Mouse (Mus musculus): Measurements from ENCODE around the gene Ppp4r3a. TPM values are rescaled to one million over a fixed set of nuclear protein-coding genes. Genes with fewer than 3 reads are reported as not detected.

Ppp4r3a gene
- polyA plus RNA-seq, 1 experiment from 2014 or later: 59.9 TPM

DNA sequence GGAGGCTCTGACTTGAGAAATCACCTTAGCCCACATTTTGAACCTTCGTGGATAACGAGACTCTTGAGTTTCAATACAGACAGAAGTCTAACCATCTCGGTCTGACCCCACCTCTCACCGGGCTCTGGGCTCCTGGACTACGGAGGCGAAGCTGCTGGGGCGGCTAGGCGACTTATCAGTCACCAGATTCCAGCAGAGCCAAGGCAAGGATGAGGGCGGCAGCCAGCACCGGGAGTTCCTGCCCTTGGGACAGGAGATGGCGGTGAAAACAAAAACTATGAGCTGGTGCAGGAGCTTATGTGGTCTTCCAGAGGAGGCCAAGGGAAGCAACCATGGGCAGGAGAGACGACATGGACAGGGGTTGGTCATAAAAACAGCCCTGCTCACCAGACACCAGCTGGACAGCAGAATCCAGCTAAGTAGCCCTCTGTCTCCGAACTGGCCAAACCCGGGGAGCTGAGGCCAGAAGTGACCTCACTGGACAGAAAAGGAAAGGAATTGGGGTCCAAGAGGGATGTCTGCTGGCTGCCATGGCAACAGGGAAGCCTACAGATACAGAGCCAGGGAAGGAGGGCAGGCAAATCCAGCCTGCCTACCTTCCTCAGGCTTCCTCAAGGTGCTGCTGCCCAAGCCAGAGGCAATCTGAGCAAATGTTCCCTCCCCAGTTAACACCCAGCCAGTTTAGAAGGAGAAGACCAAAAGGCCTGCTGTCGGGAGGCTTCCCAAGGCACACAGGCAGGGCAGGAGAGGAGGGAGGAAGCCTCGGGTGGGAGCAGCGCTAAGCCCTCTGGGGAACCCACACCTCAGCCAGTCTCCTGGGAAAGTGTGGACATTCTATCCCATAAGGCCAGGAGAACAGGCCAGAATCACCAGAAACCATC lies 71.1 kb downstream of the Ppp4r3a start:
- no peak overlapping the region for H3K9ac ChIP-seq (ENCODE audit: low read depth, low read length)
- ATAC-seq (ENCODE audit: low FRiP score) (no peak), DNase-seq (ENCODE audit: low spot score) (no peak)
- 38% methylated on average over 17 of the region's 17 CpGs for WGBS
- no peaks in the 10 kb centered on the region for H3K9me3 ChIP-seq (ENCODE audit: control insufficient read depth, low read length)
- H3K27me3 ChIP-seq (ENCODE audit: control insufficient read depth, insufficient read depth, low read length): no peaks in the 10 kb centered on the region
- no peaks in the 10 kb centered on the region for H3K36me3 ChIP-seq (ENCODE audit: control insufficient read depth, insufficient read depth, low read length)
- H3K4me1 ChIP-seq (replicated peaks; ENCODE audit: control insufficient read depth, insufficient read depth, low read length): peaks cover 14% of the 10 kb centered on the region
- no peak overlapping the region for H3K27ac ChIP-seq (ENCODE audit: low read depth, low read length)
- H3K4me3 ChIP-seq (ENCODE audit: low read depth, low read length): no peak overlapping the region
- H3K4me2 ChIP-seq (replicated peaks; ENCODE audit: low read depth, low read length): no peak overlapping the region

DNA sequence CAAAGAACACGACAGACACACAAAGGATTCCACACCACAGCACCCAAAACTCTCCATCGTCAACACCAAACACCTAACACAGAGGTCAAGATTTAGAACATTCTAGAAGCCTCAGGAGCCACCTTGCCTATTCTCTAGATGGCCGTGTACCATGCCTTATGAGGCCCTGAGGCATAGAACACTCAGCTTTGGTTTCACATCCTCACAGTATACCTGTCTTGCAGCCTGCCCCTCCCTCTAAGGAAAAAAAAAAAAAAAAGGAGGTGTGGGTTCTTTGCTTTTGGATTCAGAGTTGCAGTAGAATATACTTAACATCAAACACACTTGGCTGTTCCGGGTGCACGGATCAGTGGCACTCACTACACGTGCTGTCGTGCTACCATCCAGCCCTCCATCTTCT lies 72.5 kb downstream of the Ppp4r3a start:
- no peak for ATAC-seq (ENCODE audit: low FRiP score)
- WGBS: 88% methylated on average over 7 of the region's 7 CpGs
- H3K27me3 ChIP-seq (ENCODE audit: control insufficient read depth, insufficient read depth, low read length): no peaks in the 10 kb centered on the region
- no peaks in the 10 kb centered on the region for H3K36me3 ChIP-seq (ENCODE audit: control insufficient read depth, insufficient read depth, low read length)
- no peak overlapping the region for H3K9ac ChIP-seq (ENCODE audit: low read depth, low read length)
- no peak overlapping the region for H3K4me3 ChIP-seq (ENCODE audit: low read depth, low read length)
- H3K4me1 ChIP-seq (replicated peaks; ENCODE audit: control insufficient read depth, insufficient read depth, low read length): peaks cover 14% of the 10 kb centered on the region
- H3K9me3 ChIP-seq (ENCODE audit: control insufficient read depth, low read length): no peaks in the 10 kb centered on the region
- no peak overlapping the region for H3K27ac ChIP-seq (ENCODE audit: low read depth, low read length)
- no peak overlapping the region for H3K4me2 ChIP-seq (replicated peaks; ENCODE audit: low read depth, low read length)
- DNase-seq (ENCODE audit: low spot score): no peak

DNA sequence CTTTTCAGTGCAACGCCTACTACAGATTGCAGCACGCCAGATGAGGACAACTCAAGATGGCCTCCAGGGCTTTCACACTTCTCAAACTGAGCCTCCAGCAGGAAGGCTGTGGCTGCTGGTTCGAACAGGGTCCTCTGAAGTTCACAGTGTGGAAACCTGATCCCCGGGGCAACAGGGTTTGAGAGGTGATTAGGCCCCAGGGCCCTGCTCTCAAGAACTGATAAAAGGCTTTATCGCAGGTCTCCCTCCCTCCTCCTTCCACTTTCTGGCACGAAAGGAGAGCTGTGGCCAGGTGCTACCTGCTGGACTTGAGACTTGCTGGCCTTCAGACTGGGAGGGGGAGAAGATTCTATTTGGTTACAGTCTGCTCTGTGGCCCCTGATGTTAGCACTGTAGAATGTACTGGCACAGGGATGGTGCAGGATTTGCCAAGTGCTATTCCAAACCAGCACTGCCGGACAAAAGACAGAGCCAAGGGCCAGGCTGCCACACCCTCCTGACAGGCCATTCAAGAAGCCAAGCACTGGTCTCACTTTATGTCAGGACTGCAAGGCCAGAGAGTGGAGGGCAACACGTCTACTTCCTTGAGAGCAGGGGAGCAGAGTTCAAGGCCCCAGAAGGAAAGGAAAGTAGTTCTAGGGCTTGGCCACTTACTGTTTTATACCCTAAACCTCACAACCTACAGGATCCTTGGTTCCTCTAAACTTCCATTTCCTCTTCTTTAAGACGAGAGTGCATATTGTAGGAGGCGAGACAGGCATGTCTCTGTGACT lies 73.2 kb downstream of the Ppp4r3a start:
- no peak overlapping the region for H3K9ac ChIP-seq (ENCODE audit: low read depth, low read length)
- DNase-seq (ENCODE audit: low spot score) (no peak), ATAC-seq (ENCODE audit: low FRiP score) (no peak)
- H3K4me2 ChIP-seq (replicated peaks; ENCODE audit: low read depth, low read length): no peak overlapping the region
- H3K27me3 ChIP-seq (ENCODE audit: control insufficient read depth, insufficient read depth, low read length): no peaks in the 10 kb centered on the region
- no peak overlapping the region for H3K27ac ChIP-seq (ENCODE audit: low read depth, low read length)
- no peaks in the 10 kb centered on the region for H3K36me3 ChIP-seq (ENCODE audit: control insufficient read depth, insufficient read depth, low read length)
- H3K4me1 ChIP-seq (replicated peaks; ENCODE audit: control insufficient read depth, insufficient read depth, low read length): peaks cover 14% of the 10 kb centered on the region
- H3K9me3 ChIP-seq (ENCODE audit: control insufficient read depth, low read length): no peaks in the 10 kb centered on the region
- WGBS: 65% methylated on average over 10 of the region's 10 CpGs
- no peak overlapping the region for H3K4me3 ChIP-seq (ENCODE audit: low read depth, low read length)

DNA sequence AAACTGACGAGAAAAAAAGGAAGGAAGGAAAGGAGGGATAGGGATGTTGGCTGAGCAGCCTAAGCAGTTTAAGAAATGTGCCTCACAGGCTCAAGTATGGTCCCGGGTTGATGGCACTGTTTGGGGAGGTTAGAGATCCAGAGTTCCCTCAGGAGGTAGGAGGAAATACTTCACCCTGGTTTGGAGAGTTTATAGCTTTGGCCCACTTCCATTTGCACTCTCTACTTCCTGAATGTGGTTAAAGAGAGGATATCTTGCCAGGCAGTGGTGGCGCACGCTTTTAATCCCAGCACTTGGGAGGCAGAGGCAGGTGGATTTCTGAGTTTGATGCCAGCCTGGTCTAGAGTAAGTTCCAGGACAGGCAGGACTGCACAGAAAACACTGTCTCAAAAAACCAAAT lies 74.3 kb downstream of the Ppp4r3a start:
- no peaks in the 10 kb centered on the region for H3K27me3 ChIP-seq (ENCODE audit: control insufficient read depth, insufficient read depth, low read length)
- H3K4me1 ChIP-seq (replicated peaks; ENCODE audit: control insufficient read depth, insufficient read depth, low read length): peaks cover 17% of the 10 kb centered on the region
- DNase-seq (ENCODE audit: low spot score): no peak
- H3K27ac ChIP-seq (ENCODE audit: low read depth, low read length): no peak overlapping the region
- WGBS: 84% methylated on average over 4 of the region's 4 CpGs
- no peaks in the 10 kb centered on the region for H3K36me3 ChIP-seq (ENCODE audit: control insufficient read depth, insufficient read depth, low read length)
- H3K9ac ChIP-seq (ENCODE audit: low read depth, low read length): no peak overlapping the region
- no peak overlapping the region for H3K4me3 ChIP-seq (ENCODE audit: low read depth, low read length)
- no peaks in the 10 kb centered on the region for H3K9me3 ChIP-seq (ENCODE audit: control insufficient read depth, low read length)
- no peak for ATAC-seq (ENCODE audit: low FRiP score)
- no peak overlapping the region for H3K4me2 ChIP-seq (replicated peaks; ENCODE audit: low read depth, low read length)

DNA sequence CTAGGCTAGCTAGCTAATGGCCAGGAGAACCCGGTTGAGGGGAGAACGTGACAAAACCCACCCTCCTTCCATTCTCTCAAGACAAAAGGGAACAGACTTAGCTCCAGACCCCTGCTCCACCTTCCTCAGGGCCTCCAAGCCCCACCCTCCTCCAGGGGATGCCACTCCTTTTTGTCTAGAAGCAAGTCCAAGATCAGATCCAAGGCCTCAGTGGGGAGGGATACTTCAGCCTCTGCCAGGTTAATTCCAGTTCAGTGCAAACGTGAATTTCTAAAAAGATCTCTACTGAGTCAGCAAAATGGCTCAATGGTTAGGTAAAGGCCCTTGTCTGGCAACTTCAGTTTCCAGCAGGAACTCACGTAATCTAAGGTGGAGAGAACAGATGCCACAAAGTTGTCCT lies 74.9 kb downstream of the Ppp4r3a start:
- 27% methylated on average over 4 of the region's 4 CpGs for WGBS
- Histone ChIP-seq H3K27ac (ENCODE audit: low read depth, low read length) (no peak overlapping the region), H3K4me3 (ENCODE audit: low read depth, low read length) (no peak overlapping the region), H3K27me3 (ENCODE audit: control insufficient read depth, insufficient read depth, low read length) (no peaks in the 10 kb centered on the region), H3K4me2 (replicated peaks; ENCODE audit: low read depth, low read length) (no peak overlapping the region), H3K4me1 (replicated peaks; ENCODE audit: control insufficient read depth, insufficient read depth, low read length) (peaks cover 18% of the 10 kb centered on the region), H3K9me3 (ENCODE audit: control insufficient read depth, low read length) (no peaks in the 10 kb centered on the region), H3K36me3 (ENCODE audit: control insufficient read depth, insufficient read depth, low read length) (no peaks in the 10 kb centered on the region), H3K9ac (ENCODE audit: low read depth, low read length) (no peak overlapping the region)
- no peak for DNase-seq (ENCODE audit: low spot score)
- ATAC-seq (ENCODE audit: low FRiP score): no peak

DNA sequence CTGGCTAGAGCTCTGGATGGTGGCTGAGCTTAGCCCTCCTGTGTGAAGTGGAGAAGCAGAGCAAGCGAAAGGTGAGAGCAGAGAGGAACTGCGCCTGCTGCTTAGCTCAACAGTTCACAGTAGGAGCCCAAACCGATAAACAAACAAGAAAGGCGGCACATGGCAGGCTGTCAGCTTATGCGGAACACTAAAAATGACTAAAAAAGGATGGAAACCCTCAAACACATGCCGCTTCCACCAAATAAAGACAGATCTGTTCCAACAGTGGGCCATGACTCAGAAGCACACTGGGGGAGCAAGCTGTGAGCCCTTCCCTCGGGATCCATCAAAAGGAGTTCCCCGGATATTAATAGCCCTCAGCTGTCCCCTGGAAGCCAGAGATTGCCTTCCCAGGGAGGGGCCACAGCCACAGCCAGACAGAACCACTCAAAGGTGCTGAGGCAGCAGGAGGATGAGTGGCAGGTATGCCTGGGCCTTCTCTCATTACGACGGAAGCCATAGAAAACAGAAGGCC lies 75.5 kb downstream of the Ppp4r3a start:
- H3K4me1 ChIP-seq (replicated peaks; ENCODE audit: control insufficient read depth, insufficient read depth, low read length): peaks cover 18% of the 10 kb centered on the region
- no peaks in the 10 kb centered on the region for H3K36me3 ChIP-seq (ENCODE audit: control insufficient read depth, insufficient read depth, low read length)
- no peaks in the 10 kb centered on the region for H3K9me3 ChIP-seq (ENCODE audit: control insufficient read depth, low read length)
- H3K27me3 ChIP-seq (ENCODE audit: control insufficient read depth, insufficient read depth, low read length): no peaks in the 10 kb centered on the region
- 25% methylated on average over 10 of the region's 10 CpGs for WGBS
- H3K9ac ChIP-seq (ENCODE audit: low read depth, low read length): no peak overlapping the region
- H3K4me2 ChIP-seq (replicated peaks; ENCODE audit: low read depth, low read length): no peak overlapping the region
- no peak overlapping the region for H3K4me3 ChIP-seq (ENCODE audit: low read depth, low read length)
- DNase-seq (ENCODE audit: low spot score) (no peak), ATAC-seq (ENCODE audit: low FRiP score) (no peak)
- no peak overlapping the region for H3K27ac ChIP-seq (ENCODE audit: low read depth, low read length)

DNA sequence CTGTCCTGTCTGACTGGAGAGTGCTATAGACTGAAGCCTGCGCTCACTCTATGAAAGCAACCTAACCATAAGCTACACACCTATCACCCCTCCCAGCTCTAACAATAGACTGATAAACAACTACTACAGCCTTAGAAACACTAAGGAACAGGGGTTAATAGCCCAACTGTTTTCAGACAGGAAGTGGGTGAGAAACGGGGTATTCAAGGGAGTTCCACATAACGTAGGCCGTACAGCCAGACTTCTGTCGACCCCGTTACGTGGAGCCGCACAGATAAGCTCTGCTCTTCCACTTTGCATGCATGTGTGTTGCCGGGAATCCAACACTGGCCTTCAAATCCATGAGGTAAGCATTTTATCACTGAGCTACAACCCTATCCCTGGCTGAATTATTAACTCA lies 76.1 kb downstream of the Ppp4r3a start:
- no peak overlapping the region for H3K27ac ChIP-seq (ENCODE audit: low read depth, low read length)
- DNase-seq (ENCODE audit: low spot score) (no peak), ATAC-seq (ENCODE audit: low FRiP score) (no peak)
- no peak overlapping the region for H3K4me3 ChIP-seq (ENCODE audit: low read depth, low read length)
- peaks cover 14% of the 10 kb centered on the region for H3K4me1 ChIP-seq (replicated peaks; ENCODE audit: control insufficient read depth, insufficient read depth, low read length)
- H3K9ac ChIP-seq (ENCODE audit: low read depth, low read length): no peak overlapping the region
- H3K4me2 ChIP-seq (replicated peaks; ENCODE audit: low read depth, low read length): no peak overlapping the region
- no peaks in the 10 kb centered on the region for H3K36me3 ChIP-seq (ENCODE audit: control insufficient read depth, insufficient read depth, low read length)
- 86% methylated on average over 9 of the region's 9 CpGs for WGBS
- H3K27me3 ChIP-seq (ENCODE audit: control insufficient read depth, insufficient read depth, low read length): no peaks in the 10 kb centered on the region
- no peaks in the 10 kb centered on the region for H3K9me3 ChIP-seq (ENCODE audit: control insufficient read depth, low read length)

DNA sequence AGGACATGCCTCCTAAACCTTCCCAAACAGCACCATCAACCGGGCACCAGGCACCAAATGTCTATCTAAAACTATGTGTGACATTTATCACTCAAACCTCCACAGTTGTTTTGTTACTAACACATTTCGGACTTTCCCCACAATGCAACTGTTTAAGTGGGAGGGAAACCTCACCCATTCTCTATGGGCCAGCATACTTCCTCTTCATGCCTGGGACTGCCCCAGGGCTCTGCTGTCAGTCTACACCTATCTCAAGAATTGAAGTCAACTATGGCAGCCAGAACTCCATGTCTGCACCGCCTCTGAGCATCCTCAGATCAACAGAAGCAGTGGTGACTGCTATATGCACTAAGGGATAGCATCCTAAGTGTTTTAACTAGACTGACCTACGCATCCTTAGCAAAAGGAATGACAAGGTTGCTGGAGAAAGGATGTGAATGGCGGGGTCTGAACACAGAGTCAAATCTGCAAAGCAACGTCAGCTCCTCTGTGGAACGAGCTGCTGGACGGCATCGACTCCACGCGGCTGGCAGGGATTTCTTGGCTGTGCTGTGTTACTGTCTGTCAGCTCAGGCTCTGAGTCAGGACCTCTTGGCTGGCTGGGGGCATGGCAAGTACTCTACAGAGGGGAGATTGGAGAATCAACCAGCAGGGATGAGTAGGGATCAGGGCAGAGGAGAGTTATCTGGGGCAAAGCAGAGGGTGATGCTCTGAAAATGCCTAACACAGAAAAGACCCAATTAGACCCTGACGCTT lies 77.7 kb downstream of the Ppp4r3a start:
- 91% methylated on average over 12 of the region's 12 CpGs for WGBS
- no peak overlapping the region for H3K27ac ChIP-seq (ENCODE audit: low read depth, low read length)
- H3K4me1 ChIP-seq (replicated peaks; ENCODE audit: control insufficient read depth, insufficient read depth, low read length): peaks cover 13% of the 10 kb centered on the region
- no peaks in the 10 kb centered on the region for H3K27me3 ChIP-seq (ENCODE audit: control insufficient read depth, insufficient read depth, low read length)
- H3K36me3 ChIP-seq (ENCODE audit: control insufficient read depth, insufficient read depth, low read length): no peaks in the 10 kb centered on the region
- ATAC-seq (ENCODE audit: low FRiP score) (no peak), DNase-seq (ENCODE audit: low spot score) (no peak)
- no peak overlapping the region for H3K4me2 ChIP-seq (replicated peaks; ENCODE audit: low read depth, low read length)
- H3K4me3 ChIP-seq (ENCODE audit: low read depth, low read length): no peak overlapping the region
- H3K9me3 ChIP-seq (ENCODE audit: control insufficient read depth, low read length): no peaks in the 10 kb centered on the region
- no peak overlapping the region for H3K9ac ChIP-seq (ENCODE audit: low read depth, low read length)
